Mouse (Mus musculus) bone marrow macrophage, adult 2 months (primary cell): ENCODE measurements around the gene Dnmt3a. TPM values are rescaled to one million over a fixed set of nuclear protein-coding genes. Genes with fewer than 3 reads are reported as not detected.

Experiments
- H3K27ac ChIP-seq: 2 replicates; pipeline ENCODE4 v1.5.1; 2012; ENCODE audit warnings: low read depth, low read length; ENCODE audit not compliant: insufficient read depth
- H3K4me1 ChIP-seq: 2 replicates; pipeline ENCODE4 v1.6.1; 2012; ENCODE audit warnings: low read length; ENCODE audit not compliant: control insufficient read depth, insufficient read depth
- H3K4me3 ChIP-seq: 2 replicates; pipeline ENCODE4 v1.5.1; 2012; ENCODE audit warnings: mild to moderate bottlenecking, low read length, moderate library complexity; ENCODE audit not compliant: insufficient read depth
- CTCF ChIP-seq: IDR thresholded peaks from 2 replicates; pipeline ENCODE4 v1.5.1; 2012; ENCODE audit warnings: low read depth, mild to moderate bottlenecking, low read length, moderate library complexity
- POLR2A ChIP-seq: IDR thresholded peaks from 2 replicates; pipeline ENCODE4 v1.6.1; 2012; ENCODE audit warnings: mild to moderate bottlenecking, low read depth, low read length, borderline replicate concordance
- polyA plus RNA-seq: library from polyadenylated mRNA; stranded (reverse); fragments of >200 nt; gene quantifications from 2 replicates; pipeline ENCODE4 v1.2.4, GENCODE M21; 2012; ENCODE audit not compliant: missing spikeins, insufficient read depth, insufficient read length

Gene Dnmt3a
- polyA plus RNA-seq, 1 experiment: 53.8 TPM

- TF ChIP-seq CTCF (no peak), POLR2A (no peak)
- H3K4me1 ChIP-seq: peaks cover 41% of the 10 kb centered on the region
Observed at GRCm38 (mm10) chr12:3886601-3887000, 80.8 kb downstream of the Dnmt3a start.

GRCm38 (mm10) chr12:3887515-3888325 is 81.9 kb downstream of the Dnmt3a start:
- H3K27ac ChIP-seq: peak overlapping the region; percentile 42
- peaks cover 50% of the 10 kb centered on the region for H3K4me1 ChIP-seq
- no peak overlapping the region for H3K4me3 ChIP-seq
- TF ChIP-seq CTCF: no peak

More at GRCm38 (mm10) chr12:3886601-3887000, 80.8 kb downstream of the Dnmt3a start:
- Histone ChIP-seq H3K4me3 (no peak overlapping the region), H3K27ac (no peak overlapping the region)

- H3K4me3 ChIP-seq: no peak overlapping the region
- peaks cover 69% of the 10 kb centered on the region for H3K4me1 ChIP-seq
- TF ChIP-seq CTCF (no peak), POLR2A (no peak)
- H3K27ac ChIP-seq: no peak overlapping the region
Observed at GRCm38 (mm10) chr12:3889875-3890635, 84.2 kb downstream of the Dnmt3a start.

- TF ChIP-seq POLR2A (no peak), CTCF (no peak)
- H3K27ac ChIP-seq: peak overlapping the region; percentile 60
- peaks cover 69% of the 10 kb centered on the region for H3K4me1 ChIP-seq
- peak overlapping the region; percentile 25 for H3K4me3 ChIP-seq
Observed at GRCm38 (mm10) chr12:3890753-3891751, 85.2 kb downstream of the Dnmt3a start.

- H3K4me3 ChIP-seq: 0 out of 2 replicates have a peak overlapping the region, but pooled peaks have one; percentile 3
- H3K27ac ChIP-seq: peak overlapping the region; percentile 97
- peaks cover 71% of the 10 kb centered on the region for H3K4me1 ChIP-seq
- TF ChIP-seq POLR2A (no peak), CTCF (no peak)
Observed at GRCm38 (mm10) chr12:3891779-3892239, 86.0 kb downstream of the Dnmt3a start.

- Histone ChIP-seq H3K4me1 (peaks cover 71% of the 10 kb centered on the region), H3K27ac (peak overlapping the region; percentile 97), H3K4me3 (peak overlapping the region; percentile 32)
- TF ChIP-seq CTCF (no peak), POLR2A (no peak)
Observed at GRCm38 (mm10) chr12:3892240-3893059, 86.6 kb downstream of the Dnmt3a start.

- Histone ChIP-seq H3K27ac (peak overlapping the region; percentile 97), H3K4me3 (peak overlapping the region; percentile 32), H3K4me1 (peaks cover 65% of the 10 kb centered on the region)
- TF ChIP-seq CTCF: no peak
- TF ChIP-seq POLR2A: no peak
Observed at GRCm38 (mm10) chr12:3893335-3893734, 87.5 kb downstream of the Dnmt3a start.

GRCm38 (mm10) chr12:3894525-3894924 is 88.7 kb downstream of the Dnmt3a start:
- no peak for TF ChIP-seq POLR2A
- TF ChIP-seq CTCF: no peak
- H3K27ac ChIP-seq: peak overlapping the region; percentile 97
- peaks cover 61% of the 10 kb centered on the region for H3K4me1 ChIP-seq
- no peak overlapping the region for H3K4me3 ChIP-seq

- no peak overlapping the region for H3K4me3 ChIP-seq
- TF ChIP-seq CTCF (no peak), POLR2A (no peak)
- H3K4me1 ChIP-seq: peaks cover 52% of the 10 kb centered on the region
- peak overlapping the region; percentile 97 for H3K27ac ChIP-seq
Observed at GRCm38 (mm10) chr12:3897057-3897545, 91.3 kb downstream of the Dnmt3a start.
